Mouse (Mus musculus) retina, adult 2 months (tissue): ENCODE measurements around the gene Auts2.

Experiments
- DNase-seq: peaks from one replicate; pipeline ENCODE4 v3.0.0-alpha.2; 2012; ENCODE audit warnings: low read depth, low spot score

The Auts2 gene

GRCm38 (mm10) chr5:131803609-131804008, 739.5 kb downstream of the Auts2 start:
- DNase-seq: no peak

DNA sequence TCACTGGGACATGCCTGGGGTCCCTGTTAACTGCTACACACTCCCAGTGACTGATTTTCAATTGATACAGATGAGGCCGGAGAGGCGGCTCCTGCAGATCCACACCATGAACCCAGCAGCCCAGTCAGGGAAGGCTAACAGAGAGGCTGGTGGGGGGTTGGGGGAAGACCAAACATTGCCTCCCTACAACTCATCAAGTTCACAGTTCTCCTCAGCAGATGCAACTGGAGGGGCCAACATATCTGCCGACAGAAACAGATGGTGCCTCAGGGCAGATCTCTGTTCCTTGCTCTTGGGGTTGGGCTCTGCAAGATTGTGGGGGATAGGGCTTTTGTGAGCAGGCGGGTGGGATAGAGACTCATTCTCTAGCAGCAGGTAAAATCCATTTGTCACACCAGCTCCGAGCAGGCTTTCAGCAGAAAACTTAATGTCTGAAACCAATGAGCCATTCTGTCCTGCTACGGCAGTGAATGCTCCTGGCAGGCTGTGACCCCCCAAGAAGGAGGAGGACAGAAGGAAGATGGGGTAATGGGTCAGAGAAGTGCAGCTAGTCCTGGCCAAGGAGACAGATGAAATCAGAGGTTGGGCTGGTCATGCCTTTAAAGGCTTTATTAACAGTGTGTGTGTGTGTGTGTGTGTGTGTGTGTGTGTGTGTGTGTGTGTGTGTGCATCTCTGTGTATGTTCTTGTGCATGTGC, 740.7 kb downstream of the Auts2 start:
- no peak for DNase-seq

DNA sequence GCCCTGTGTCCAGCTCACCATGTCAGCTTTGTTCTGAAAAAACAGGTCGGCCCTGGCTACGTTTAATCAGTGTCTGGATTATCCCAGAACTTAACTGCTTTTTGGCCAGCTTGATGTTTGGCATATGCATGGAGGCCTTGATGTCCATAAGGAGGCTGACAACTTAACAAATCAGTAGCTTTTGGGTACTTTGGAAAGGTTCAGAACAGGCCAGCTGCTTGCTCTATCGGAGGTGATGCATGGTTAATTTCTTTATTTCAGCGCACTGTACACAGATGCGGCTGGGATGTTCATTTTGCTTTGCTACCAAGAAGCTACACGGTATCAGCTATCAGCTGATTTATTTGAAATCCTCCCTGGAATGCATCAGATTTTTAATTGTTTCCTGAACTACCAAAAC, 741.2 kb downstream of the Auts2 start:
- DNase-seq: no peak

DNA sequence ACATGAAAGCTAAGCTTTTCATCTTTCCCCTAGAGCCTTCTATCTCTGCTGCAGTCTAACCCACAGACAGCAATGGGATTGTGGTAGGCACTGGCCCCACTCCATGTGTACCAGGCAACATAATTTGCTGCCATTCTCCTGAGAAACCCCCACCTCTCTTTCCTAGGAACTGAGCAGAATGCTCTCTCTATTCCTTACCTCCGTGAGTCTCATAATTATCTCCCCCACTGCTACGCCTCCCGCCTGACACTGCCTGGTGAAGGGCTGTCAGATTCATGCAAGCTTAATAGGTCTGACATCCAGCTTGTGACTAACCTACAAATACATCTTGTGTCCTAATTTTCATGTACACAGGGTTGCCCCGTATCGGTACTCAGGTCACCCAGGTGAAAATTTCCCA, 744.8 kb downstream of the Auts2 start:
- no peak for DNase-seq

- DNase-seq: no peak
Measured at GRCm38 (mm10) chr5:131797044-131797443, 746.1 kb downstream of the Auts2 start.

DNA sequence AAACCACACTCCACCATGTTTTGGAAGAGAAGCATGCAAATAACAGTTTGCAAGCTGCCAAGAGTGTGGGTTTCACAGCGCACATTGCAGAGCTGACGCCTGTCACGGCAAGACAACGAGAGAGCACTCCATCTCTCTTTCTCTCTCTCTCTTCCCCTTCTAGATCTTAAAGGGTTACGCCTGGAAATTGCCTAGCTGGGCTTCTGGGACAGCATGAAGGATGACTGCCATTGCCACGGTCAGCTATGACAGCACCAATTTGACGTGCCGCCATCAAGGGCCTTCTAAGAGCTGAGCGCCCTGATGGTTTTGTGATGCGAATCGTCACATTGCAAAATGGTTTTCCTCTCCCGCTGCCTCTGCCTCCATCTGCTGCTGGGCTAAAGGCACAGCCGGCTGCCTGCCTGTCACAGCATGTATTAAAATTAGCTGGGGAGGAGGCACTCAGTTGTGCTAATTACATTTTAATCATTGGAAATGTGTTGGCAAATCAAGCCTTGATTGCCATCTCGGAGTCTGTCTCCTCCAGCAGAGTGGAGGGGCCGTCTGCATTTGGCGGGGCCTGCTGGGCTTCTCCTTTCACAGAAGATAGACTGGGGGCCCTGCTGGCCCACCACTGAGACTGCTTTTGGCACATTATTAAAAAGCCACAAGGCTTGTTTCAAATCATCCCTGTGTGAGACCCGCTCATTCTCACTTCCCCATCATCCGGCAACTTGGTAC, 748.6 kb downstream of the Auts2 start:
- no peak for DNase-seq

- DNase-seq: no peak
Measured at GRCm38 (mm10) chr5:131789601-131790000, 753.5 kb downstream of the Auts2 start.

DNA sequence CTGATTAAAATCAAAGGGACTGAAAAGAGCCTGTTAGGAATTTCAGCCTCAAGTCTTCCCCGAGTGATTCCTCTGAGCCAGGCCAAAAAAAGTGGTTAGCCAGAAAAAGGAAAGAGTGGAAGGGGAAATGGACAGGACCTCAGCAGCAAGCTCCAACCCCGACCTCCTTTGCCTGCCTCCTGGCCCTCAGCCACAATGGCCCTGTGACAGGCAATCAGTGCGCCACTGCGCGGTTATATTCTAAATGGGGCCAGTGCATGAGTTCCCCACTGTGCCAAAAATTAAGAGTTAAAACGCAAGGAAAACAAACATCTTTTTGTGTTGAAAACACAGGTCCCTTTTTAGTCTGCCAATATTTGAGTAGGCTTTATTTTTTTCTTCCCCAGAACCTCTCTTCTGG, 755.1 kb downstream of the Auts2 start:
- no peak for DNase-seq

GRCm38 (mm10) chr5:131783241-131783640, 759.9 kb downstream of the Auts2 start:
- no peak for DNase-seq

DNA sequence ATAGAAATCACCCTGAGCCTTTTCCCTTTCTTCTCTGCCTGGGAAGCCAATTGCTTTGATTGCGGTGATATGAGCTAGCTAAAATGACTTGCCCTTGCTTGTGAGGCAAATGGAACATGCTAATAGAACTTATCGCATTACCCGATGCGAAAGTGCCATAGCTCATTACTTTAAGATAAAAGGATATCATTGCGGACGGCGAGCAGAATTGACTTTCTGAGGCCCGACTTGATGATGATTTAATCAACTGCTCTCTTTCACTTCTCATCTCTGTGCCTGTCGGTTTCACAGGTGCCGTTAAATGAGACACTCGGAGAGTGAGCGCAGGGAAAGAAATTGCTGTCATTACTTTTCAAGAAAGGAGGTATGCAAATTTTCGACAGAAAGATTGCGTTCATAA, 762.1 kb downstream of the Auts2 start:
- no peak for DNase-seq

DNA sequence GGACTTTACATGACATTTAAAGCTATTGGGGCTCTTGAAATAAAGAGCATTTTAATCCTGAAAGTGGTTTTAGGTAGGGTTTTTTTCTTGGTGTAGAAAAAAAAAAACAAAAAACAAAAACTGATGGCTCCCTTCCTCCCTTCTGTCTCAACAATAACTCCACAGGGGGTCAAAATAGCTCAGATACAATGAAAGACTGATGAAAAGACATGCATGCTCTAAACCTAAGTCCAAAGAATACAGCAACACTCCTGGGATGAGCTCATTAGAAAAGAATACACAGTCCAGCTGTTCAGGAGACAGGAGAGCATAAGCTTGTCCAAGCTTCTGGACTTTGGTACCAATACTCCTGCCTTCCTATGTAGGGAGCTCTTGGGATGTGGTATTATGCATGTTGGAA, 764.0 kb downstream of the Auts2 start:
- no peak for DNase-seq

GRCm38 (mm10) chr5:131775672-131776071, 767.5 kb downstream of the Auts2 start:
- DNase-seq: no peak

- DNase-seq: no peak
Measured at GRCm38 (mm10) chr5:131775222-131775621, 767.9 kb downstream of the Auts2 start.

GRCm38 (mm10) chr5:131774792-131775191, 768.4 kb downstream of the Auts2 start:
- DNase-seq: no peak

- no peak for DNase-seq
Measured at GRCm38 (mm10) chr5:131772616-131773015, 770.5 kb downstream of the Auts2 start.

DNA sequence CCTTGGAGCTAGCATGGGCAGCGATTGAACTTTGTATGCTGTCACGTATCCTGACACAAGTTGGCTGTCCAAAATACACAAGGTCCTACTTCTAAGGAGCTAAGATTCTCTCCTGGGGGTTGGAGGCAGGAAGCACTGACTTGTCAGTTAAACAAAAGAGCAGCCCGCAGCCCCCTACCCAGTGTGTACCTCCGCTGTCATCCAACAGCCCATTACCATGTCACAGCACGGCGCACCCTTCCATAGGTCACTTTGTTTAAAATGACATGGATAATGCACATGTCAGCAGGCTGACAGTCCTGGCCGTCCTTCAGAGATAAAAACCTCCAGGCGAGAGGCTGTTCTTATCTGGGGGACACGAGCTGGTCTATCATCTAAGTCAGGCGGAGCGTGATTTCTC, 773.9 kb downstream of the Auts2 start:
- no peak for DNase-seq

GRCm38 (mm10) chr5:131767699-131768264, 775.4 kb downstream of the Auts2 start:
- DNase-seq: no peak

DNA sequence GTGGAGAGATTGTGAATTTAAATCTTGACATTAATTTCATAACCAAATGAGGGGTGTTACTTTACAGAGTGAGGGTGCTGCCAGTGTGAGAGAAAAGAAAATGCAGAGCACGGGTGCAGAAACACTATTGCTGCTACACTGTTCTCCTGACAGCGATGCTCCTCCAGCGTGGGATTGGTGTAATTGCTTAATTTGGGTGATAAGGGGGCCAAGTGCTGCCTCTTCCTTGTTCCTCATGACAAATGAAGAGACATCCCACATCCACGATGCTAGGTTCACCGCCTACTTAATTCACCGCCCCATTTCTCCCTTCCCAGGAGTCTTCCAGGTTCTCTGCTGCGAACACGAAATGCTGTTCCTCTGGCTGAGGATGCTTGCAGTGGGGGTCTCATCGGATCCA, 776.0 kb downstream of the Auts2 start:
- no peak for DNase-seq

DNA sequence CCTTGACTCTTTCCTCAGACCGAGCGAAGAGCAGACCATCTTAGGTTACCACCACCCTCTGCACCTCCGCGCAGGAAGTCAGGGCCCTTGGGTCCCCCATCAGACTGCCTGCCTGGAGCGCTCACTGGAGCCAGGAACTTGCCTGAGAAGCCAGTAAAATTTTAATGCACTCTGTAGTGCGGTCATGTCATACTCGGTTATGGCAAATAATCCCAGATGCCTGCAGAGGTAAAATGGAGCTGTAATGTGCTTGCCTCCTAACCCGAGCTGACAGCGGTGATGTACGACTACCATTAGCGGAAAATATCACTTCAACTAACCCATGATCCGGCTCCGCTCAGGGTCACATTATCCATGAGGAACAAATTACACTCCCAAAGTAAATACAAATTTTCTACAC, 783.7 kb downstream of the Auts2 start:
- no peak for DNase-seq

DNA sequence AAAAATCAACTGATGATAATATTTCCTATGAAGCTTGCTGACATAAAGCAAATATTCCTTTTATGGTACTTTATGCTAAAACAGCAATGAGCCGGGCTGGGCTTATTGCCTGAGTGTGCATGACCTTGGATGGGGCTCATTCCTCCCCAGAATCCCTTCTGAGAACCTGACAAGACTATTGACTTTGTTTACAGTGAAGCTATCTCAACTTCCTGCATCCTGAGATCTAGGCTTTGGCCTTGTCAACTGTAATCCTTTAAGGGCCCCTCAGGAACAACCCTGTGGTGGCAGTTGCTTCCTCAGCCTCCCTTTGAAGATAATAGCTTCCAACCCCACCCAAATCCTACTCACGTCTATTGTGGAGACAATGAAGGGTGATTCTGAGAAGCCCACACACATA, 792.8 kb downstream of the Auts2 start:
- no peak for DNase-seq

- no peak for DNase-seq
Measured at GRCm38 (mm10) chr5:131749211-131749610, 793.9 kb downstream of the Auts2 start.

- DNase-seq: no peak
Measured at GRCm38 (mm10) chr5:131743069-131743468, 800.1 kb downstream of the Auts2 start.

DNA sequence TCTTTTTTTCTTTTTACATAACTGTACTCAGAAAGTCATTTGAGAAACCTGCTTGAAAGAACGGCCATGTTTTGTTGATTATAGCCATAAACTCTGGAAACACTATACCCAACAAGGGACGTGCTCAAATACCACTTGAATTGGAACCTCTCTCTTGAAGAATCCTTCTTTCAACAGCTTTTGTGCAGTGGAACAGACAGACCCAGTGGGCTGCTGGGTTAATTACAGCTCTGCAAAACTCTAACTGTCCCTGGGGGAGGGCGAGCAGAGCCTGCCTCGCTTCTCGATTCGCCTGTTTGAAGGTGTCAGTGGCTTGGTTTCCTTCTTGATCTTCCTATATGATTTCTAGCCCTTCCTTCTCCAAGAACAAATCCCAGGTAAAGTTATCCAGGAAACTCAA, 805.7 kb downstream of the Auts2 start:
- DNase-seq: no peak
